Mouse (Mus musculus): ENCODE measurements around the gene Cep290. TPM values are rescaled to one million over a fixed set of nuclear protein-coding genes. Genes with fewer than 3 reads are reported as not detected.
A peak's percentile ranks its signal among the peaks of the same experiment; 100 is the strongest.

Cep290 gene
- total and polyA plus RNA-seq, 3 experiments, result 3.8 to 5.2 TPM; not detected in 1

DNA sequence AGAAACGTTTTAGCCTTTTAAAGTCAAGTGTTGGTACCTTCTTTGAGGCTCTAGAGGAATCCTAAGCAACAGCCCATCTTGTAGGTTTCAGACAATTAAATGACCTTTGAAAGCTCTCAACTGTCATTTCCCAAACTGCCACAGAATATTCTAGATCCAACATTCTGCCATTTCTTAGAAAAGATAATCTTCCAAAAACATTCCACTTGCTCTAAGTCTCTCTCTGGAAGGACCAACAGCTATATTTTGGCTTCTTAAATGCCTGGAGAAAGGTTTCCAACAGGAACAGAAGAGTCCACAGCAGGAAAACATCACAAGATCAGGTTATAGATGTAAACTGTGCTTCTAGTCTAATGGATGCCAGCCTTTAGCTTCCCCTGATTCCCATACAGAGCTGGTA is 103.0 kb downstream of the Cep290 start, which contains the start of the genes 4930430F08Rik and 1700017N19Rik:
Gene 4930430F08Rik, minus strand, starts transcription at position 101 of the 400 bp plus-strand sequence.
Gene 1700017N19Rik, plus strand, starts transcription at position 162 of the 400 bp plus-strand sequence.
- peaks cover 0 to 2% of the 10 kb centered on the region in 2 experiments; a peak in 1 of 4 replicates for H3K4me1 ChIP-seq (ENCODE audit: control insufficient read depth in 1 of 2, insufficient read depth in 2 of 2, low read length in 2 of 2)
- peaks cover 0 to 8% of the 10 kb centered on the region in 2 experiments; a peak in 2 of 4 replicates for H3K36me3 ChIP-seq (ENCODE audit: control insufficient read depth in 1 of 2, insufficient read depth in 2 of 2, low read length in 2 of 2)
- H3K9me3 ChIP-seq (replicated peaks; ENCODE audit: insufficient read depth, low read length), result no peaks in the 10 kb centered on the region
- H3K27me3 ChIP-seq (ENCODE audit: control insufficient read depth in 1 of 2, insufficient read depth in 2 of 2, low read length in 2 of 2), result no peaks in the 10 kb centered on the region
- H3K9ac ChIP-seq (ENCODE audit: control insufficient read depth, low read depth, low read length, poor library complexity, severe bottlenecking), result no peak within 1 kb of the TSS
- H3K4me3 ChIP-seq (ENCODE audit: control insufficient read depth in 1 of 2, insufficient read depth in 1 of 2, low read depth in 2 of 2, low read length in 2 of 2), result peak within 1 kb of the TSS; percentile 79 to 97
- no peaks in the 10 kb centered on the region; the same call in 1 of the 2 replicates for H3K79me2 ChIP-seq (ENCODE audit: control insufficient read depth, insufficient read depth, low read length, poor library complexity)
- no peak within 1 kb of the TSS for H3K27ac ChIP-seq (ENCODE audit: control insufficient read depth, low read depth, low read length)
- DNase-seq (ENCODE audit: low read depth, low spot score), result no peak
- no peak for TF ChIP-seq BHLHE40 (IDR thresholded peaks at IDR 0.05; ENCODE audit: borderline replicate concordance, low read depth, low read length)
- no peak for TF ChIP-seq CTCF (IDR thresholded peaks at IDR 0.05 in 2 of 3, conservative IDR thresholded peaks at IDR 0.05 in 1 of 3; ENCODE audit: control insufficient read depth in 1 of 3, insufficient read depth in 1 of 3, low read depth in 2 of 3, low read length in 3 of 3, poor library complexity in 1 of 3, severe bottlenecking in 1 of 3)
- TF ChIP-seq USF1 (IDR thresholded peaks at IDR 0.05; ENCODE audit: low read depth, low read length), result no peak
- no peak for TF ChIP-seq NELFE (IDR thresholded peaks at IDR 0.05; ENCODE audit: low read depth, low read length)
- TF ChIP-seq ZMIZ1 (IDR thresholded peaks at IDR 0.05; ENCODE audit: low read depth, low read length), result no peak

DNA sequence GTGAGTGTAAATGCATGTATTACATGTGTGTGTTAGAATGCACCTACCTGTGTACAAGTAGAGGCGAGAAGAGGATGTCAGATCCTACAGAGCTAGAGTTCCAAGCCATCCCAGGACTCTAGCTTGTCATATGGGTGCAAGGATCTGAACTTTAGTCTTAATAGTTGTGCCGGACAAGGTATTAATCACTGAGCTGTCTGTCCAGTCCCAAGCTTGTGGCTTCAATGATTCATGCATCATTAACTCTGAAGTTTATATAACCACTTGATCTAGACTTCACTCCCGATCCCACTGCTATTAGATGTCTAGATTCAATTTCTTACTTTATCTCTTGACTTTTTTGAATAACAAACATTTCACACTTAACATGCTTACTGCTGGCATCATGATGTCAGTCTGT is 111.0 kb downstream of the Cep290 start:
- Histone ChIP-seq H3K9ac (ENCODE audit: control insufficient read depth, low read depth, low read length, poor library complexity, severe bottlenecking) (no peak overlapping the region), H3K36me3 (ENCODE audit: control insufficient read depth in 1 of 2, insufficient read depth in 2 of 2, low read length in 2 of 2) (no peaks in the 10 kb centered on the region), H3K4me1 (ENCODE audit: control insufficient read depth in 1 of 2, insufficient read depth in 2 of 2, low read length in 2 of 2) (no peaks in the 10 kb centered on the region), H3K79me2 (ENCODE audit: control insufficient read depth, insufficient read depth, low read length, poor library complexity) (no peaks in the 10 kb centered on the region), H3K4me3 (ENCODE audit: control insufficient read depth in 1 of 2, insufficient read depth in 1 of 2, low read depth in 2 of 2, low read length in 2 of 2) (no peak overlapping the region), H3K27me3 (ENCODE audit: control insufficient read depth in 1 of 2, insufficient read depth in 2 of 2, low read length in 2 of 2) (peaks cover 2 to 3% of the 10 kb centered on the region in 2 experiments; a peak in 3 of 4 replicates), H3K9me3 (replicated peaks; ENCODE audit: insufficient read depth, low read length) (no peaks in the 10 kb centered on the region), H3K27ac (ENCODE audit: control insufficient read depth, low read depth, low read length) (no peak overlapping the region)
- DNase-seq (ENCODE audit: low read depth, low spot score), result no peak
- TF ChIP-seq ZMIZ1 (IDR thresholded peaks at IDR 0.05; ENCODE audit: low read depth, low read length), result no peak
- TF ChIP-seq KAT2A (conservative IDR thresholded peaks at IDR 0.05; ENCODE audit: low read depth, low read length), result no peak

DNA sequence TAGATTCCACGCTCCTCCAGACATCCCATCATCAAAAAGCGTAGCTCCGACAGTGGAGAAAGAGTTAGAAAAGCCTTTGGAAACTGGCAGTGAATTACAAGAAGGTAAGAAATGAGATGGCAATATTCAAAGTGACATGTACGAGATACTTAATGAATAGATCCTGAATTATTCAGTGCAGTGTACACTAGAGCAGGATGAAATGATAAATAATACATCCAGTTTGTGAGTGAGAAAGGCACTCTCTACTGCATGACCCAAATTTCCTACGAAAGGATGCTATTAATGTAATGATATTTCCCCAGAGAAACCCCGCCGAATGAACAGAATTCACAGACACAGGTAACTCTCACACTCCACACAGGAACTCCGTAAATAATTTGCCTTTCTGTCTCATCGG is 116.2 kb downstream of the Cep290 start:
- H3K27ac ChIP-seq (ENCODE audit: control insufficient read depth, low read depth, low read length), result no peak overlapping the region

More for the DNA sequence above, 116.2 kb downstream of the Cep290 start:
- TF ChIP-seq EP300 (IDR thresholded peaks at IDR 0.05; ENCODE audit: low read depth in 1 of 2, low read length in 2 of 2), result no peak
- TF ChIP-seq USF2 (IDR thresholded peaks at IDR 0.05; ENCODE audit: borderline replicate concordance in 1 of 2, insufficient read depth in 1 of 2, low read depth in 1 of 2, low read length in 2 of 2), result no peak
- no peak for TF ChIP-seq MAX (IDR thresholded peaks at IDR 0.05; ENCODE audit: low read length)
- TF ChIP-seq ZMIZ1 (IDR thresholded peaks at IDR 0.05; ENCODE audit: low read depth, low read length), result no peak
- no peak for TF ChIP-seq ZNF384 (IDR thresholded peaks at IDR 0.05; ENCODE audit: low read depth, low read length)
- TF ChIP-seq POLR2A (IDR thresholded peaks at IDR 0.05; ENCODE audit: control insufficient read depth in 1 of 2, insufficient read depth in 1 of 2, low read depth in 1 of 2, low read length in 2 of 2, poor library complexity in 1 of 2), result no peak
- no peak for TF ChIP-seq USF1 (IDR thresholded peaks at IDR 0.05; ENCODE audit: low read depth, low read length)
- no peak for TF ChIP-seq TBP (IDR thresholded peaks at IDR 0.05; ENCODE audit: low read depth, low read length)
- no peak for TF ChIP-seq MEF2A (IDR thresholded peaks at IDR 0.05; ENCODE audit: extremely low read depth, insufficient replicate concordance, low read depth, low read length, poor library complexity, severe bottlenecking)
- no peak for TF ChIP-seq POLR2AphosphoS5 (IDR thresholded peaks at IDR 0.05; ENCODE audit: borderline replicate concordance, low read depth, low read length)
- TF ChIP-seq RCOR1 (IDR thresholded peaks at IDR 0.05; ENCODE audit: low read depth, low read length), result no peak
- TF ChIP-seq POLR2AphosphoS2 (IDR thresholded peaks at IDR 0.05; ENCODE audit: low read length), result no peak
- no peak for TF ChIP-seq KAT2A (conservative IDR thresholded peaks at IDR 0.05; ENCODE audit: low read depth, low read length)
- TF ChIP-seq JUND (IDR thresholded peaks at IDR 0.05; ENCODE audit: low read depth, low read length), result no peak
- no peak for TF ChIP-seq MXI1 (IDR thresholded peaks at IDR 0.05; ENCODE audit: low read depth, low read length)
- no peak for TF ChIP-seq MAFK (IDR thresholded peaks at IDR 0.05; ENCODE audit: borderline replicate concordance, low read depth, low read length)
- no peak for TF ChIP-seq ETS1 (IDR thresholded peaks at IDR 0.05; ENCODE audit: low read depth, low read length)
- TF ChIP-seq NELFE (IDR thresholded peaks at IDR 0.05; ENCODE audit: low read depth, low read length), result no peak
- no peak for TF ChIP-seq TAL1 (IDR thresholded peaks at IDR 0.05; ENCODE audit: low read length)
- no peaks in the 10 kb centered on the region for H3K9me3 ChIP-seq (replicated peaks; ENCODE audit: insufficient read depth, low read length)
- peaks cover 5 to 8% of the 10 kb centered on the region in 2 experiments for H3K27me3 ChIP-seq (ENCODE audit: control insufficient read depth in 1 of 2, insufficient read depth in 2 of 2, low read length in 2 of 2)
- no peak overlapping the region for H3K9ac ChIP-seq (ENCODE audit: control insufficient read depth, low read depth, low read length, poor library complexity, severe bottlenecking)
- H3K4me1 ChIP-seq (ENCODE audit: control insufficient read depth in 1 of 2, insufficient read depth in 2 of 2, low read length in 2 of 2), result no peaks in the 10 kb centered on the region
- H3K36me3 ChIP-seq (ENCODE audit: control insufficient read depth in 1 of 2, insufficient read depth in 2 of 2, low read length in 2 of 2), result no peaks in the 10 kb centered on the region
- H3K79me2 ChIP-seq (ENCODE audit: control insufficient read depth, insufficient read depth, low read length, poor library complexity), result no peaks in the 10 kb centered on the region
- H3K4me3 ChIP-seq (ENCODE audit: control insufficient read depth in 1 of 2, insufficient read depth in 1 of 2, low read depth in 2 of 2, low read length in 2 of 2), result no peak overlapping the region
- no peak for DNase-seq (ENCODE audit: low read depth, low spot score)
